Mouse (Mus musculus): ENCODE results near the gene Pfpl.

Gene Pfpl

DNA sequence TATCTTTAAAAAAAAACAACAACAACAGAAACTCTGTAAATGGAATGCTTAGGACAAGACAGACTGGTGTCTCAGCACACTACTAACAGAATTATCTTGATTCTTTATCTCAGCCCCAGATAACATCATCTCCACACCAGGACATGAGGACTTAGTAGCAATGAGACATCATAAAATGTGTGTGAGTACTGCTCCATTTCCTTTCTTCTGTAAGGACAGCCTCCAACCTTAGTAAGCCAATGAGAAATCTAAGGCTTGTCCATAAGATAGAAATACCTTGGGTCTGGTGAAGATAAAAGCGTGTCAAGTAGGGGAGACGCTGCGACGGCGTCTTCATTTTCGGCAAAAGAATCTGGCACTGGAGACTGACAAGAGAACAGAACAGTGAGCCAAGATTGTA is at the start of gene Pfpl:
TSS of gene Pfpl (plus strand) at position 301 of the 400 bp plus-strand sequence.
- no peak for DNase-seq (ENCODE audit: inconsistent age in 2 of 2, low spot score in 1 of 2)

DNA sequence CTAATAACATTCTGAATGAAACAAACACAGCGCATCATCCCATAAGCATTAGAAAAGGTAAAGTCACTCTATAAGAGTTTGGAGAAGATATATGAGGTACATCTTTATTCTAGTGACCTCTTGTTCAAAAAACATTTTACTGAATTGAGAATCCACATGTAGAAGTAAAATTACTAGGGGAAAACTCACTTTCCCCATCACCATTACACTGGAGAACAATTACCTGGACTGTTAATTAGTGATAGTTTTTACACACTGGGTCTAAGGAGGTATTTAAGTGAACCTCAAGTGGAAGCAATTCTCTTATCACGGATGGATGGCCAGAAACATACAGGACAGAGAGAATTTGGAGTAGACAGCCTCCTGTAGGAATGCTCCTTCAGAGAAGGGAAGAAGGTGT is 40.7 kb upstream of the Pfpl start, which contains the start of gene Olfr1440:
TSS of gene Olfr1440 (plus strand) at position 301 of the 400 bp plus-strand sequence.
- no peak for DNase-seq (ENCODE audit: inconsistent age in 2 of 2, low spot score in 1 of 2)

- no peak for DNase-seq (ENCODE audit: inconsistent age in 2 of 2, low spot score in 1 of 2)
These were observed 14.0 kb upstream of the Pfpl start for GRCm38 (mm10) chr19:12413737-12414136.

DNA sequence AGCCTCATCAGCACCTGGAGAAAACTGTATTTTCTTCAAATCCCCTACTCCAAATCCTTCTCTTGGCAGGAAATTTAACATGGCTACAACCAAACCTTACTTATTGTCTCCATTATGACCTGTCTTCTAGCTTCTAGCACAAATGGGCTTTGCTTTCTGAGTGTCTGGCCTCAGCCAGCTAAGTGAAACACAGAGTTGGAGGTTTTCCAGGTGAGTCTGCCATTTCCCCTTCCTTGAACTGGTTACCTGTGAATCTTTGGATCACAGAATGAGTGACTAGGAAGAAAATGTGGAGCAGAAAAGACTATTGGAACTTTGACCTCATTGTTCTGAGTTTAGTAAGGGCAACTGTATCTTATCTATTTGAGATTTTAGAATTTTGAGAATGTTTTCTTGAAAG is 10.3 kb upstream of the Pfpl start, which contains the start of gene Olfr1441:
TSS of gene Olfr1441 (plus strand) at position 73 of the 400 bp plus-strand sequence.
- DNase-seq (ENCODE audit: inconsistent age in 2 of 2, low spot score in 1 of 2), result no peak

DNA sequence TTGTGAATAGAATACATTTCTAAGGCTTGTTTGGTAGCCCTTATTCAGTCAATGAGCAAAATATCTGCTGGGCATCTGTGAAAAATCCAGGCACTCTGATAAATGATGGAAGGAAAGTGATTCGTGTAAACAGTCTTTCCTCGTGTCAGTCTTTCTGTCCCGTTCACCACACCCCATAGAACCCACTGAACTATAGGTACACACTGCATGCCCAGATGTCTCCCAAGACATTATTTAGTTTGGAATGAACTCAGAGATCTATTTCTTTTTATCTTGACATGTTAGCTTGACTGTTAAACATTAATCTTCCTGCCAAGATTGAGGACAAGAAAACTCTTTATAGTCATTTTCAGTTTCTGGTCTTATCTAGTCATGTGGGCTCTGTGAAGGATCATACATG is 9.4 kb upstream of the Pfpl start:
- DNase-seq (ENCODE audit: inconsistent age in 2 of 2, low spot score in 1 of 2), result no peak

GRCm38 (mm10) chr19:12420555-12420954 is 7.2 kb upstream of the Pfpl start:
- no peak for DNase-seq (ENCODE audit: inconsistent age in 2 of 2, low spot score in 1 of 2)

- no peak for DNase-seq (ENCODE audit: inconsistent age in 2 of 2, low spot score in 1 of 2)
These were observed 6.0 kb upstream of the Pfpl start for GRCm38 (mm10) chr19:12421680-12422079.

DNA sequence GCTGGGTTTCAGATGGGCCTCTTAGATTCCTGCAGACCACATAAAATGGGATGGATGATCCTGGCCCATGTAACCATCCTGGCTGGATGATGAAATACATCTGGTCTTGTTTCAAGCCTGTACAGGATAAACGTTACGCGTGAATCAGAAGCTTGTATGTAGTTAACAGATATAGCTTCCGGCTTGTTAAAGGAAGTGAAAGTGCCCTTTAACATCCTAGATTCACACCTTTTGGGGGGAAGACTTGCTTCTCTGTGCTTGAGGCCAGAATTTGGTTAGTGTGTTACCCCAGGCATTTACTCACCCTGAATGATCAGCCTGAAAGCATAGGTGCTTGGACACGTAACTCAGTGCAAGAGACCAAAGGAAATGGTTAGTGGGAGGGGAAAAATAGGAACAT is 604 bp upstream of the Pfpl start:
- DNase-seq (ENCODE audit: inconsistent age in 2 of 2, low spot score in 1 of 2), result no peak

- peak; percentile 26 to 83 for DNase-seq (ENCODE audit: inconsistent age in 2 of 2, low spot score in 1 of 2)
These were observed 5.3 kb downstream of the Pfpl start for GRCm38 (mm10) chr19:12433033-12433432.

- peak in 1 of 2 experiments; percentile 35 for DNase-seq (ENCODE audit: inconsistent age in 2 of 2, low spot score in 1 of 2)
These were observed 7.3 kb downstream of the Pfpl start for GRCm38 (mm10) chr19:12435011-12435416.

DNA sequence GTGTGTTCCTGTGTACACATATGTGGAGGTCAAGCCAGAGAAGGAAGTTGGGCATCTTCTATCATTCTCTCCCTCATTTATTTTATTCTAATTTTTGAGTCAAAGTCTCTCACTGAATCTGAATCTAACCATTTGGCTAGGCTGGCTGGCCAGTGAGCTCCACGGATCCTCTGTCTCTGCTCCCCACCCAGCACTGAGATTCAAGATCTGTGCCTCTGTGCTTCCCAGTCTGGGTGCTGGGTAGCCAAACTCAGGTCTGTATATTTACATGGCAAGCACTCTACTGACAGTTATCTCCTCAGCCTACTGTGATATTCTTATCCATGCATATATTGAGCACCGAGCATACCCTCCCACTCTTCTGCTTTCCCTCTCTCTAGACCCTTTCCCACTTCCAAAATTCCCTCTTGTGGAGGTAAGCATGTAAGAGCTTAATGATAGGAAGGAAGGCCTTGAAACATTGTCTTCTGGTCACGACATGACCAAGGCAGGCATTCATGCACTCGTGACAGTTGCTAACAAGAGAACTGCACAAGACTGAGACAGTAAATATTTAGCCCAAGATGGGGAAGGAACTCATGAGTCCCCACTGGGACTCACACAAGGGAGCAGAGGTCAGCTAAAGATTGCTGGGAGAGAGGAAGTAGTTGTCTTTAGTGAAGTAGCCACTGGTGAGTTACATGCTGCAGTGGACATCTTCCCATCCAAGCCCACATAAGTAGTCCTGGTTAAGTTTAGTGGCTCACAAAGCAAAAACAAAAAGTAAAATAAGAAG is 8.2 kb downstream of the Pfpl start:
- no peak for DNase-seq (ENCODE audit: inconsistent age in 2 of 2, low spot score in 1 of 2)

DNA sequence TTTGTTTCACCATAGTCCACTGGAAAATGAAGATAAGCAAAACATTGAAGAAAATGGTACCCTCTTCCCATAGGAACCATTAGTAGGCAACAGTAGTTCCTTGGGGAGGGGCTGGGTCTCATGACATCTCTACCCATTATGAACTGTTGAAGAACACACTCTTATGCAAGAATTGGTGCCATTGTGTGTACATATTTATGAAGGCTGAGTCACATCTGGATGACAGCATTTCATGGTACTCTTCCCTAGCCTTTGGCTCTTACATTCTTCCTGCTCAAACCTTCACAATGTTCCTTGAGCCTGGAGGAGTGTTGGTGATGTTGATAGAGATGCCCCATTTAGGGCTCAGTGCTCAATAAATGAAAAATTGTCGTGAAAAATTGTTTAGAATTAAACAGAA is 11.9 kb downstream of the Pfpl start:
- DNase-seq (ENCODE audit: inconsistent age in 2 of 2, low spot score in 1 of 2), result no peak

GRCm38 (mm10) chr19:12440103-12440725 is 12.5 kb downstream of the Pfpl start:
- peak in 1 of 2 experiments; percentile 47 for DNase-seq (ENCODE audit: inconsistent age in 2 of 2, low spot score in 1 of 2)

GRCm38 (mm10) chr19:12442560-12442959 is 14.9 kb downstream of the Pfpl start:
- peak in 1 of 2 experiments; percentile 37 for DNase-seq (ENCODE audit: inconsistent age in 2 of 2, low spot score in 1 of 2)

DNA sequence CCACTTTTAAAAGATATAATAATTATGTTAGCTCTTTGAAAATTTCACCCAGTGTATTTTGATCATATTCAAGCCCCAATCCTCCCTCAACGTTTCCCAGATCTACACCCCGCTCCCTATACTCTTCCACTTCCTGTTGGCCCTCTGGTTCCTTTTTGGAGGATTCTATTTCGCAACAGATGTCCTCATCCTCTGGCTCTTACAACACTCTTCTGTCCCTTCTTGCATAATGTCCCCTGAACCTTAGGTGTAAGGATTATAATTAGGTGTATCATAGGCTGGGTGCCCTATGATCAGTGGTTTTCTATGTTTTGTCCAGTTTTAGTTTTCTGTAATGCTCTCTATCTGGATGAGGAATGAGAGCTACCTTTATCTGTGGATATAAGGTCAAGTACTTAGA is 17.3 kb downstream of the Pfpl start:
- DNase-seq (ENCODE audit: inconsistent age in 2 of 2, low spot score in 1 of 2), result peak in 1 of 2 experiments; percentile 57

- peak in 1 of 2 experiments; percentile 42 for DNase-seq (ENCODE audit: inconsistent age in 2 of 2, low spot score in 1 of 2)
These were observed 29.8 kb downstream of the Pfpl start for GRCm38 (mm10) chr19:12457401-12458066.

- no peak for DNase-seq (ENCODE audit: inconsistent age in 2 of 2, low spot score in 1 of 2)
These were observed 31.8 kb downstream of the Pfpl start for GRCm38 (mm10) chr19:12459516-12459915.

GRCm38 (mm10) chr19:12460282-12461249 is 32.9 kb downstream of the Pfpl start, which contains the start of gene Mpeg1:
Mpeg1 (plus strand) TSS chr19:12460779.
- DNase-seq (ENCODE audit: inconsistent age in 2 of 2, low spot score in 1 of 2), result peak in 1 of 2 experiments; percentile 48

GRCm38 (mm10) chr19:12462851-12463721 is 35.4 kb downstream of the Pfpl start:
- peak in 1 of 2 experiments; percentile 35 for DNase-seq (ENCODE audit: inconsistent age in 2 of 2, low spot score in 1 of 2)

- DNase-seq (ENCODE audit: inconsistent age in 2 of 2, low spot score in 1 of 2), result peak; percentile 44 to 79
These were observed 36.0 kb downstream of the Pfpl start for GRCm38 (mm10) chr19:12463722-12464035.

Data from adrenal gland, adult (tissue).